Mouse (Mus musculus) skeletal muscle tissue, adult 2 months (tissue): ENCODE results near the gene Pemt.

Experiments used
- DNase-seq: peaks from one replicate; pipeline ENCODE4 v3.0.0-alpha.2; 2012; ENCODE audit warnings: low read depth, low spot score

Gene Pemt

GRCm38 (mm10) chr11:60056520-60056919 lies 10.2 kb upstream of the Pemt start:
- DNase-seq, result no peak

DNA sequence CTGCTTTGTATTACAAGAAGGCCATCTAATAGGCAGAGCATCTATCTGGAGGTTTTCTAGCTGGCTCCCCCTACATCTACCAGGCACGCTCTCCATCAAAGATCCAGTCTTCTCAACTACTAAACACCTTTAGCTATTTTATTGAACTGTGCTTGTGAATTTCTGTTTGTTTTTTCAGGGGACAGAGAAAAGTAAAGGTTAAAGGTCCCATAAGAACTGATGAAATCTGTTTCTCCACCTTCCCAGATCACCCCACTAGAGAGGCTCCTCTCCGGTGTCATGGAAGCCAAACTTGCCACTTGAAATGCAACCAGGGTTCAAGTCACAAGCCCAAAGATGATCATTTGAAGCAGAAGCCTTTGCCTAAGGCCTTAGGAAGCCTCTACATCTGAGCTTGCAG lies 2.6 kb upstream of the Pemt start:
- DNase-seq, result no peak

DNA sequence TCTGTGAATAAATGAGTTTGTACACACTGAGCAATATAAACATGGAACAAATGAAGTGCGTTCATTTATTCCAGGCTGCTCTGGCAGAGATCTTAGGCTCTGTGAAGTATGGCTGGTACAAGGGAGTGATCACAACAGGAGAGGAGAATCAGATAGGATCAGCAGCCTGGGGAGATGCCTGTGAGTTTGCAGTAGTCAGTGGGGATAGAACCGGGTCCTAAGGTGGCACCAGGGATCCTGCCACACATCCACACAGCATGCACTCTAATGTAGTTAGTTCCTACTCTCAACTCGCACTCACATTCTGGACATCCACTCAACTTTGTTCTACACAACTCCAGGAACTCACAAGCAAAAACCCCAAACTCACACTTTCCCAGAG lies 622 bp downstream of the Pemt start:
- DNase-seq, result no peak

- DNase-seq, result no peak
These were observed 1.5 kb downstream of the Pemt start for GRCm38 (mm10) chr11:60044777-60045176.

GRCm38 (mm10) chr11:60042277-60042676 lies 4.0 kb downstream of the Pemt start:
- no peak for DNase-seq

DNA sequence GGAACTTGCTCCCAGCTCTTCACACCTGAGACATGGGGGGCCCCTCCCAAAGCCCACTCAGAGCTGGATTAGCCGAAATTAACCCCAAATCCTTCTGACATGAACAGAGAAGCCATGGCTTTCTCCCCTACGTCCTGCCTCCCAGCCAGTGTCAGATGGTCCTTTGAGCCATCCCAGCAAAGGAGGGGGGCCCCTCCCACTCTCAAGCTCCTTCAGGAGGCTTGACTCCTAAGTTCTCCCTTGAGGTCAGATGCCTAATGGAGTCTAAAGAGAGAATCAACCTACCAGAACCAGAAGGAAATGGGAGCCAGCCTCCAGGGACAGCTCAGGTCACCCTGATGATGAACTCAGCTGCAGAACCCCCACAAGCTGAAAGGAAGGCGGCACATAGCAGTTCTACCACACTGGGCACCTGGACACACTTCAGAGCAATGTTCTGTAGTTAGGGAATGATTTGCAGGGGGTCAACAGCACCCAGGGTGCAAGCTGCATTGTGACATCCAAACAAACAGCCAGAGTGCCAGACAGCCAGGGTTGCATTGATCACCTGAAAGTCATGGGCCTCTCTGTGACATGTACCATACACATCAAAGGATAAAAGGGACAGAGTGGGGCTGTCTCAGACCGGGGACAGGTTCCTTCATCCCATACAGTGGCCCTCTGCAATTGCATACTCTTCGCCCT lies 9.6 kb downstream of the Pemt start:
- DNase-seq, result no peak

GRCm38 (mm10) chr11:60034911-60035400 lies 11.3 kb downstream of the Pemt start:
- peak; percentile 16 for DNase-seq

GRCm38 (mm10) chr11:60034293-60034692 lies 12.0 kb downstream of the Pemt start:
- no peak for DNase-seq

DNA sequence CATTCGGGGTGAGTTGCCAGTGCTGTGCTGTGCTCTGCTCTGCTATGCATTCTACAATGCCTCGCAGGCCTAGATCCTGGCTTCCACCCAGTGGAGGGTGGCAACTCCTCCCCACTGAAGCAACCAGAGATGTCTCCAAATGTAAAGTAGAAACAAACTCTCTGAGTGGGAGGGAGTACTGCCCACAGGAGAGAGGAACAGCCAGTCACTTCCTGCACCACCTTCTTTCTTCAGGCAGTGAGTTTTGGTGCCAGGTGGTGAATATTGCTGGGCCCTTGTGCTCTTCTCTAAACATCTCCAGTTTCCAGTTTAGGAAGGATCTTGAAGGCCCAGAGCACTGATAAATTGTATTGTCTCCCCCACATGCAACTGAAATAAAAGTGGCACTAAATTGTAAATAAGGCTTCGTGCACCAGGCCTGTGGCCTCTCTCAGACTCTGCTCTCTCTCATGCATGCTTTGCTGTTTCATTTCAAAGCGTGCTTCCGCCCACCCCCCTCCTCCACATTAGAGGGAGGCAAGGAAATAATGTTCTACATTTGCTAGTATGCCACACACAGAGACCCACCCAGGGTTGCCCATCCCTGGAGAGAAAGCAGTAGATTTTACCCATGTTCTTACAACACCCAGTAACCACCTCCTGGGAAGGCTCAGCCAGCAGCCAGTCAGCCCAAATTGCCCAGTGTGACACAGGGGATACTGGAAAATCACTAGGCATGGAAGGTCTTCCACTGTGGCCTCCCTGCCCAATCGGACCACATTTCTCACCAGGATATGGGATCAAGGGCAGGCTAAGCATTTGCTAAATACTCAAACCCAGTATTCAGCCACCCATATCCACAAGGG lies 13.5 kb downstream of the Pemt start:
- DNase-seq, result no peak

GRCm38 (mm10) chr11:60030747-60031331 lies 15.4 kb downstream of the Pemt start:
- DNase-seq, result no peak

- DNase-seq, result no peak
These were observed 16.3 kb downstream of the Pemt start for GRCm38 (mm10) chr11:60029976-60030375.

GRCm38 (mm10) chr11:60027913-60028875 lies 18.1 kb downstream of the Pemt start:
- DNase-seq, result no peak

- peak; percentile 64 for DNase-seq
These were observed 19.0 kb downstream of the Pemt start for GRCm38 (mm10) chr11:60027272-60027671.

DNA sequence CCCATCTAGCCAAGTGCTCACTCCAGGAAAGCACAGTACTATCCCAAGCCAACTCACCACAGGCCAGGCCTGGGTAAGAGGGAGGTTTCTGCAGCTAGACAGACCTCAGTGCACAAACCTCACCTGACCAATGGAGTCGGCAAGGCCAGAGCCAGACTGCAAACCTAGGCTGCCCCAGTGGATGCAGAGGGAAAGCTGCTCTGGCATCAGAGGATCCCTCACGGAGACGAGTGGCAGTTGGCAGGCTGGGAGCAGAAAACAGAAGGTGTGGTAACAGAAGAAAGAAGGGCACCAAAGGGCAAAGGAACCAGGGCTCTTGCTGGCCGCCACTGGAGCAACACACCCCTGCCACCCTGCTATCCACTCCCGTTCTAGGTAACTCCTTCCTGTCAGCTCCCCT lies 20.1 kb downstream of the Pemt start:
- DNase-seq, result no peak

DNA sequence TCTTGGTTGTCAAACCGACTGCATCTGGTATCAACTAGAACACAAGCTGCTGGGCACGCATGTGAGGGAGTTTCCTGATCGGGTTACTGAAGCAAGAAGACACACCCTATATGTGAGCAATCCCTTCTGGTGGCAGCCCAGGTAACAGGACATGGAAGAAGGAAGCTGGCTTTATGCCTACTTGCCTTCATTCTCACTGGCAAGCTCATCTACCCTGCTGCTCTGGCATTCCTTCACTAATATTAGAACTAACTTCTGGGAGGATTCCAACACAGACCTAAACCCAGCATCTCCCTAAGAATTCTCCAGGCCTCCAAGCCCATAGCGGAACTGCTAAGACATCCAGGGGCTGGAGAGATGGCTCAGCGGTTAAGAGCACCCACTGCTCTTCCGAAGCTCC lies 25.1 kb downstream of the Pemt start:
- no peak for DNase-seq

GRCm38 (mm10) chr11:60016726-60017125 lies 29.6 kb downstream of the Pemt start:
- DNase-seq, result no peak

DNA sequence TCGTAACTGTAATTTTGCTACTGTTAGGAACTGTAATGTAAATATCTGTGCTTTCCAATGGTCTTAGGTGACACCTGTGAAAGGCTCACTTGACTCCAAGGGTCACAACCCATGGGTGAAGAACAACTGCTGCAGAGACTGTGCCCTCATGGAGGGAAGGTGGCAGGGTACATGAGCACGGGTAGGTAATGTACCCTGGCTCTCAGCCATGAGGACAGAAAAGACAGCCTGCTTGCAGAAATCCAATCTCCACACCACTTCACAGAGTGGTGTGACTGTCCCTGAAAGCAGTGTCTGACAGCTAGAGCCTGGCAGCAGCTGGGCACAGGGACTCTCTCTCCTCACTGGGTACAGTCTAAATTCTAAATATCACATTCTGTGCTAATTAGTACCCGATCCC lies 34.8 kb downstream of the Pemt start:
- DNase-seq, result peak; percentile 61

- no peak for DNase-seq
These were observed 36.8 kb downstream of the Pemt start for GRCm38 (mm10) chr11:60009451-60009850.

DNA sequence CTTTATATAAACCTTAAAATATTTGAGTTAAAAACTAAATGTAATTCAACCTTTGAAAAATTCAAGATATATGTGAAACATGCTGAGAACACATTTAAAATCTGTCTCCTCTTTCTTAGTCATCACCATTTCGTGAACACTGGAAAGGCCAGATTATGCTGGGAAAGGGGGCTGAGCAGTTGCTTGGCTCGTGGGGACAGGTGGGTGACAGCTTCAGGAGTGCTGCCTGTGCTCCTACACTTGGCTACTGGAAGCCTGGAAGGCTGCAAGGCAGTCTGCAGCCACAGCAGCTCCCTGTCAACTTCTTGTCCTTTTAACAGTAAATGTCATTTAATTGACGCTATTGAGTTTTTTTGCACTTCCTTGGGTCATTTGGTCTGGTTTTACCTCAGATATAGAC lies 40.4 kb downstream of the Pemt start:
- DNase-seq, result no peak

- DNase-seq, result no peak
These were observed 41.6 kb downstream of the Pemt start for GRCm38 (mm10) chr11:60004716-60005115.

GRCm38 (mm10) chr11:60003811-60004210 lies 42.5 kb downstream of the Pemt start:
- DNase-seq, result no peak
